Mouse (Mus musculus) kidney, embryonic 14.5 days (tissue): ENCODE measurements around the gene Optc. TPM values are rescaled to one million over a fixed set of nuclear protein-coding genes. Genes with fewer than 3 reads are reported as not detected.

Source experiments
- ATAC-seq: fragments of 200-750 bp; cut with Nextera tagmentation; 2 replicates; pipeline ENCODE4 v1.8.0; 2017; ENCODE audit warnings: moderate number of reproducible peaks, mild to moderate bottlenecking, moderate TSS enrichment, moderate library complexity; ENCODE audit not compliant: low FRiP score, low TSS enrichment
- H3K27ac ChIP-seq: fragments of 300-500 bp; sonication (generic); 2 replicates; pipeline ENCODE4 v1.5.1; 2014; ENCODE audit warnings: low read depth, mild to moderate bottlenecking, low read length, moderate library complexity, mixed read lengths
- H3K27me3 ChIP-seq: fragments of 300-500 bp; sonication (generic); 2 replicates; pipeline ENCODE4 v1.6.1; 2014; ENCODE audit warnings: mild to moderate bottlenecking, low read length; ENCODE audit not compliant: control insufficient read depth, insufficient read depth
- H3K36me3 ChIP-seq: fragments of 300-500 bp; sonication (generic); 2 replicates; pipeline ENCODE4 v1.6.1; 2014; ENCODE audit warnings: low read length, mixed read lengths; ENCODE audit not compliant: control insufficient read depth, insufficient read depth
- H3K4me1 ChIP-seq: fragments of 300-500 bp; sonication (generic); 2 replicates; pipeline ENCODE4 v1.6.1; 2014; ENCODE audit warnings: low read length, mixed read lengths; ENCODE audit not compliant: control insufficient read depth, insufficient read depth
- H3K4me2 ChIP-seq: fragments of 300-500 bp; sonication (generic); replicated peaks from 2 replicates; pipeline ENCODE4 v1.6.1; 2014; ENCODE audit warnings: low read depth, mild to moderate bottlenecking, low read length
- H3K4me3 ChIP-seq: fragments of 300-500 bp; sonication (generic); 2 replicates; pipeline ENCODE4 v1.5.1; 2014; ENCODE audit warnings: mild to moderate bottlenecking, low read length
- H3K9ac ChIP-seq: fragments of 300-500 bp; sonication (generic); 2 replicates; pipeline ENCODE4 v1.6.1; 2014; ENCODE audit warnings: low read depth, mild to moderate bottlenecking, low read length, moderate library complexity
- H3K9me3 ChIP-seq: fragments of 300-500 bp; sonication (generic); 2 replicates; pipeline ENCODE4 v1.6.1; 2016; ENCODE audit warnings: low read length; ENCODE audit not compliant: control insufficient read depth
- WGBS: fragments of 180-500 bp; shearing (Covaris S2); extraction: QIAGEN DNeasy Blood & Tissue Kit; methylation state at CpG from one replicate; pipeline ENCODE4 v1.1.7; 2014; 5-methylcytosine and 5-hydroxymethylcytosine counted together
- polyA plus RNA-seq: library from polyadenylated mRNA; unstranded; fragments of >200 nt; fragmentation: Nextera tagmentation; extraction: Ambion mirVana; gene quantifications from 2 replicates; pipeline ENCODE4 v1.2.1, GENCODE M21; 2014

Gene Optc
- polyA plus RNA-seq, 1 experiment from 2014 or later, result not detected

GRCm38 (mm10) chr1:133923071-133923470 is 15.3 kb upstream of the Optc start:
- WGBS, result 96% methylated on average over 5 of the region's 5 CpGs

GRCm38 (mm10) chr1:133921304-133921751 is 13.5 kb upstream of the Optc start, which contains the start of gene Prelp:
TSS of gene Prelp (minus strand) at chr1:133921414.
- Histone ChIP-seq H3K4me1 (peaks cover 14% of the 10 kb centered on the region; the same call in 1 of the 2 replicates), H3K4me3 (no peak within 1 kb of the TSS), H3K4me2 (no peak within 1 kb of the TSS), H3K27ac (no peak within 1 kb of the TSS), H3K9ac (no peak within 1 kb of the TSS), H3K36me3 (no peaks in the 10 kb centered on the region), H3K9me3 (no peaks in the 10 kb centered on the region; the same call in 1 of the 2 replicates), H3K27me3 (no peaks in the 10 kb centered on the region)
- 18% methylated on average over 8 of the region's 8 CpGs for WGBS
- no peak for ATAC-seq

More at GRCm38 (mm10) chr1:133923071-133923470, 15.3 kb upstream of the Optc start:
- Histone ChIP-seq H3K9ac (no peak overlapping the region), H3K27me3 (no peaks in the 10 kb centered on the region), H3K4me1 (peaks cover 8% of the 10 kb centered on the region; the same call in 1 of the 2 replicates), H3K36me3 (no peaks in the 10 kb centered on the region), H3K9me3 (no peaks in the 10 kb centered on the region; the same call in 1 of the 2 replicates), H3K4me3 (no peak overlapping the region), H3K4me2 (no peak overlapping the region), H3K27ac (no peak overlapping the region)
- ATAC-seq, result no peak

GRCm38 (mm10) chr1:133920876-133921275 is 13.1 kb upstream of the Optc start:
- no peak for ATAC-seq
- Histone ChIP-seq H3K4me3 (no peak overlapping the region), H3K9ac (no peak overlapping the region), H3K27me3 (no peaks in the 10 kb centered on the region), H3K9me3 (no peaks in the 10 kb centered on the region), H3K27ac (no peak overlapping the region), H3K4me2 (no peak overlapping the region), H3K4me1 (peaks cover 15% of the 10 kb centered on the region; the same call in 1 of the 2 replicates), H3K36me3 (no peaks in the 10 kb centered on the region)
- 60% methylated on average over 3 of the region's 3 CpGs for WGBS

GRCm38 (mm10) chr1:133920401-133920800 is 12.6 kb upstream of the Optc start:
- Histone ChIP-seq H3K27ac (no peak overlapping the region), H3K27me3 (no peaks in the 10 kb centered on the region), H3K4me2 (no peak overlapping the region), H3K4me3 (no peak overlapping the region), H3K36me3 (no peaks in the 10 kb centered on the region), H3K9ac (no peak overlapping the region), H3K9me3 (no peaks in the 10 kb centered on the region), H3K4me1 (peaks cover 16% of the 10 kb centered on the region; the same call in 1 of the 2 replicates)
- no peak for ATAC-seq
- WGBS, result 58% methylated on average over 3 of the region's 3 CpGs

GRCm38 (mm10) chr1:133918088-133918470 is 10.3 kb upstream of the Optc start:
- Histone ChIP-seq H3K4me2 (no peak overlapping the region), H3K36me3 (no peaks in the 10 kb centered on the region), H3K27ac (no peak overlapping the region), H3K9ac (no peak overlapping the region), H3K4me3 (no peak overlapping the region), H3K9me3 (no peaks in the 10 kb centered on the region), H3K27me3 (no peaks in the 10 kb centered on the region), H3K4me1 (peaks cover 14% of the 10 kb centered on the region; the same call in 1 of the 2 replicates)
- ATAC-seq, result no peak
- WGBS, result 55% methylated on average over 6 of the region's 6 CpGs

GRCm38 (mm10) chr1:133917456-133918087 is 9.8 kb upstream of the Optc start:
- no peak overlapping the region for H3K9ac ChIP-seq
- H3K4me1 ChIP-seq, result peaks cover 14% of the 10 kb centered on the region; the same call in 1 of the 2 replicates
- no peak for ATAC-seq

GRCm38 (mm10) chr1:133915723-133916355 is 8.0 kb upstream of the Optc start:
- H3K36me3 ChIP-seq, result no peaks in the 10 kb centered on the region
- no peak for ATAC-seq
- no peaks in the 10 kb centered on the region for H3K27me3 ChIP-seq
- no peak overlapping the region for H3K27ac ChIP-seq
- WGBS, result 60% methylated on average over 8 of the region's 8 CpGs
- H3K4me2 ChIP-seq, result no peak overlapping the region
- no peak overlapping the region for H3K9ac ChIP-seq
- no peak overlapping the region for H3K4me3 ChIP-seq
- H3K4me1 ChIP-seq, result peaks cover 11% of the 10 kb centered on the region; the same call in 1 of the 2 replicates
- no peaks in the 10 kb centered on the region for H3K9me3 ChIP-seq

More at GRCm38 (mm10) chr1:133917456-133918087, 9.8 kb upstream of the Optc start:
- no peaks in the 10 kb centered on the region for H3K27me3 ChIP-seq
- no peak overlapping the region for H3K4me3 ChIP-seq
- H3K4me2 ChIP-seq, result no peak overlapping the region
- H3K36me3 ChIP-seq, result no peaks in the 10 kb centered on the region
- 30% methylated on average over 11 of the region's 11 CpGs for WGBS
- H3K27ac ChIP-seq, result no peak overlapping the region
- no peaks in the 10 kb centered on the region for H3K9me3 ChIP-seq

GRCm38 (mm10) chr1:133915115-133915514 is 7.3 kb upstream of the Optc start:
- ATAC-seq, result no peak
- H3K4me2 ChIP-seq, result no peak overlapping the region
- WGBS, result 85% methylated on average over 13 of the region's 13 CpGs
- no peaks in the 10 kb centered on the region for H3K36me3 ChIP-seq
- H3K4me1 ChIP-seq, result peaks cover 11% of the 10 kb centered on the region; the same call in 1 of the 2 replicates
- no peak overlapping the region for H3K9ac ChIP-seq
- no peaks in the 10 kb centered on the region for H3K27me3 ChIP-seq
- no peak overlapping the region for H3K4me3 ChIP-seq
- no peaks in the 10 kb centered on the region for H3K9me3 ChIP-seq
- no peak overlapping the region for H3K27ac ChIP-seq

- Histone ChIP-seq H3K4me3 (no peak overlapping the region), H3K9me3 (no peaks in the 10 kb centered on the region), H3K27ac (no peak overlapping the region), H3K36me3 (no peaks in the 10 kb centered on the region), H3K27me3 (no peaks in the 10 kb centered on the region), H3K9ac (no peak overlapping the region), H3K4me2 (no peak overlapping the region), H3K4me1 (peaks cover 20% of the 10 kb centered on the region)
- no peak for ATAC-seq
- WGBS, result 79% methylated on average over 6 of the region's 6 CpGs
These were observed 5.2 kb upstream of the Optc start for GRCm38 (mm10) chr1:133913018-133913417.
